Mouse (Mus musculus): ENCODE results near the gene Snx32. TPM values are rescaled to one million over a fixed set of nuclear protein-coding genes. Genes with fewer than 3 reads are reported as not detected.

Gene Snx32
- polyA plus RNA-seq, 1 experiment from 2014 or later = 3.7 TPM

DNA sequence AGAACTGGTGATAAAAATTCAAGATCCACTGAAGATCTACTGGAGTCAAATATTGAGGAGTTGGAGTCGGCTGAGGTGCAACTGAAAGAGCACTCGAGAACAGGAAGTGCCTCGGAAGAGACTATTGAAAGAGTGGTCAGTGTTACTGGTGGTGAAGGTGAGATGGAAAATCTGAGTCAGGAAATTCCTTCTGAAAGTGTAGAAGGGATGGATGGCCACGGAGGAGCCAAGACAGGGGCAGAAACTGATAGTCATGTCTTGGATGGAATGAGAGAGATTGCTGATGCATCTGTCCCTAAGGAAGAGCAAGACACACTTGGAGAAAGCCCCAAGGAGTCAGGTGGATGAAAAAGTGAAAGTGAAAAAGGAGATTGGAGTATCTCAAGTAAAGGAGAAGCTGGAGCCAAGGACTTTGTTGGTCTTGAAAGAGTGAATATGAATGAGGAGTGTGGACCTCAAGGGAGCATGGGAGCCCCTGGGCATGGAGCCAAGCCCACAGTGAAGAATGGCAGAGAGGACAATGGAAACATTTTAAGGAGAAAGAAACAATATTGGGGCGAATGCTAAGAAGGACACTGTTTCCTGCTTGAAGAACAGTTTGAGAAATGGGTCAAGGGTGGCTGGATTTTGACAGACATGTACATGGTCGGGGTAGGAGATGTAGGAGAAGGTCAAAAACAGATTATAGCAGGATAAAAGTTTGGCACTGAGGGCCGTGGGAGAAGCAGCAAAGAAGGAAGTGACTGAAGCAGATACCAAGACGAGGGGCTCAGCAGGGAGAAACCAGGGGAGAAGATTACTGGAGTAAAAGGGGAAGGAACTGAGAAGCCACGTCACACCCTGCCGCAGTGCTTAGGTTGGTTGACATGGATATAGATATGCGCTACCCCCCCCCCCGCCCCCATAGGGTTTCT lies 2.0 kb upstream of the Snx32 start:
- 51% methylated on average over 12 of the region's 12 CpGs for WGBS
- H3K4me3 ChIP-seq (ENCODE audit: low read depth, low read length) = no peak overlapping the region
- no peak for TF ChIP-seq EP300 (IDR thresholded peaks at IDR 0.05)
- TF ChIP-seq CTCF (IDR thresholded peaks at IDR 0.05) = no peak

DNA sequence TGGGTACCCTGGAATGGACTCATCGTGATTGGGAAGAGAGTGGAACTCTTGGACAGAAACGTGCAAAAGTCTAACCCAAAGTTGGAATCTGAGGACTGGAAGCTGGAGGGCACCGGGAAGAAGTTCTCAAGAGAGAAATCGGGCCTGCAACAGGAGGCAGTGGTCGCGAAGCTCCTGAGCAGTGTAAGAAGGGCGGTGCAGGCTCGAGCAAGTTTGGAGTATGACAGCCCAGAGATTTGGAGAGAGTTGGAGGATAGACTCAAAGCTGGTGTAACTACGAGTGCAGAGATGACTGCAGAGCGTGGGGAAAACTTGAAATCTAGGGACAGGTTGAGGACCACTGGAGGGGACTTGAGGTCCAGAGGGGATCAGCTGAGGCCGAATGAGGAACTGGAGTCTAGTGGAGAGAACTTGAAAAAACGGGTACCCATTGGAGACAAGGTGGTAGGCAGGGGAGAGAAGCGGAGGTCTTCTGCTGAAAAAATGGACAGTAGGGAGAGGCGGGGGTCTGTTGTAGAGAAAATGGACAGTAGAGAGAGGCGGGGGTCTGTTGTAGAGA lies 815 bp upstream of the Snx32 start:
- no peaks in the 10 kb centered on the region for H3K27me3 ChIP-seq (replicated peaks; ENCODE audit: insufficient read depth, low read length)
- peak overlapping the region; percentile 34; the same call in 1 of the 2 replicates for H3K27ac ChIP-seq (ENCODE audit: low read length)
- TF ChIP-seq EP300 (IDR thresholded peaks at IDR 0.05) = no peak
- TF ChIP-seq CTCF (IDR thresholded peaks at IDR 0.05) = no peak
- no peaks in the 10 kb centered on the region for H3K36me3 ChIP-seq (ENCODE audit: insufficient read depth, low read length)
- H3K4me3 ChIP-seq (ENCODE audit: low read depth, low read length) = peak overlapping the region; percentile 48
- DNase-seq (ENCODE audit: low spot score) (no peak), ATAC-seq (0 out of 2 replicates have a peak, but pooled peaks have one; percentile 0)
- WGBS = 43% methylated on average over 14 of the region's 15 CpGs
- peak overlapping the region; percentile 80 for H3K4me2 ChIP-seq (replicated peaks; ENCODE audit: low read depth, low read length)
- H3K9me3 ChIP-seq (ENCODE audit: low read length) = no peaks in the 10 kb centered on the region
- 0 out of 2 replicates have a peak, but pooled peaks cover 10% of the 10 kb centered on the region for H3K4me1 ChIP-seq (ENCODE audit: insufficient read depth, low read depth, low read length)
- H3K9ac ChIP-seq (replicated peaks; ENCODE audit: low read depth) = peak overlapping the region; percentile 32; the same call in 1 of the 2 replicates

More for the DNA sequence above, 2.0 kb upstream of the Snx32 start:
- Histone ChIP-seq H3K9ac (replicated peaks; ENCODE audit: low read depth) (no peak overlapping the region), H3K27me3 (replicated peaks; ENCODE audit: insufficient read depth, low read length) (no peaks in the 10 kb centered on the region), H3K4me1 (ENCODE audit: insufficient read depth, low read depth, low read length) (0 out of 2 replicates have a peak, but pooled peaks cover 10% of the 10 kb centered on the region), H3K9me3 (ENCODE audit: low read length) (no peaks in the 10 kb centered on the region), H3K36me3 (ENCODE audit: insufficient read depth, low read length) (no peaks in the 10 kb centered on the region), H3K4me2 (replicated peaks; ENCODE audit: low read depth, low read length) (peak overlapping the region; percentile 27), H3K27ac (ENCODE audit: low read length) (peak overlapping the region; percentile 14; the same call in 1 of the 2 replicates)
- peak; percentile 33 for DNase-seq (ENCODE audit: low spot score)
- no peak for ATAC-seq

DNA sequence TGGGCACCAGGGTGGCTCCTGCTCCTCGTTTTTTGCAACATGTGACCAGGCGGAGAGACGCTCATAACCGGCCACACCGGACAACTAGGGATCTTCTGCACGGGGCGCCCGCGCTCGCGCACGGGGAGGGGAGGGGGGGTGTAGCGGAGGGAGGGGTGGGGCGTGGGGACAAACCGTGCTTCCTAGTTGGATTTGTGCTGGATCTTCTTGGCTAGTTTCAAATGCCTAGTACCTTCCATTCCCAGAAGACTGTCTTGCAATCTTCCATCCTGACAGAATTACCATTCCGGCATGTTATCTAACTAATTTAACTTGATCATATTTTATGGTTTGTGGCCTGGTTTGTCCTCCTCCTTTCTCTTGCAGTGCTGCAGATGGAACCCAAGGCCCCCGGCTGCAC lies 6.7 kb downstream of the Snx32 start, which contains the start of gene 1700020D05Rik:
TSS of gene 1700020D05Rik (minus strand) at position 101 of the 400 bp plus-strand sequence.
- DNase-seq (ENCODE audit: low spot score) (no peak), ATAC-seq (no peak)
- Histone ChIP-seq H3K27me3 (replicated peaks; ENCODE audit: insufficient read depth, low read length) (no peaks in the 10 kb centered on the region), H3K9me3 (ENCODE audit: low read length) (no peaks in the 10 kb centered on the region), H3K36me3 (ENCODE audit: insufficient read depth, low read length) (no peaks in the 10 kb centered on the region), H3K9ac (replicated peaks; ENCODE audit: low read depth) (no peak within 1 kb of the TSS), H3K4me1 (ENCODE audit: insufficient read depth, low read depth, low read length) (no peaks in the 10 kb centered on the region), H3K27ac (ENCODE audit: low read length) (no peak within 1 kb of the TSS), H3K4me3 (ENCODE audit: low read depth, low read length) (no peak within 1 kb of the TSS), H3K4me2 (replicated peaks; ENCODE audit: low read depth, low read length) (no peak within 1 kb of the TSS)
- WGBS = 63% methylated on average over 17 of the region's 17 CpGs
- TF ChIP-seq EP300 (IDR thresholded peaks at IDR 0.05) (no peak), CTCF (IDR thresholded peaks at IDR 0.05) (no peak)

DNA sequence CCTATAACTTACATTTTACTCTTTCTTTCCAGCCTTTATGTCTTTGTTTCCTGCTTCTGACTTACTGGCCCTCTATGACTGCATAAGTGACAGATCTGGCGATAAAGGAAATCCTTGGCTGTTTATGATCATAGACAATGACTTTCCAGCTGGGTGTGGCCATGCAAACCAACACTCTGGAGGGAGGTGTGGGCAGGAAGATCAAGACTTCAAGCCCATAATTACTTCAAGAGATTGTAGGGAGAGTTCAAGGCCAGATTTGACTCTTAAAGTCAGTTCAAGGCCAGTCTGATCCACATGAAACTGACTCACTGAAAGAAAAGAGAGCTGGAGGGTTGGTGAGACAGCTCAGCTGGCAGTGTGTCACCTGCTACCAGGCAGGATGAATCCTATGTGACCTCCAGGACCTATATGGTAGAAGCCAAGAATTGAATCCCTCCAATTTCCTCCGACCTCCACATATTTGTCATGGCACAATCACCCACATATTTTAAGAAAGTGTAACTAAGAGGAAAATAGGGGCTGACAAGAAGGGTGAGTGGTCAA lies 9.9 kb downstream of the Snx32 start:
- peaks cover 13% of the 10 kb centered on the region for H3K36me3 ChIP-seq (ENCODE audit: insufficient read depth, low read length)

DNA sequence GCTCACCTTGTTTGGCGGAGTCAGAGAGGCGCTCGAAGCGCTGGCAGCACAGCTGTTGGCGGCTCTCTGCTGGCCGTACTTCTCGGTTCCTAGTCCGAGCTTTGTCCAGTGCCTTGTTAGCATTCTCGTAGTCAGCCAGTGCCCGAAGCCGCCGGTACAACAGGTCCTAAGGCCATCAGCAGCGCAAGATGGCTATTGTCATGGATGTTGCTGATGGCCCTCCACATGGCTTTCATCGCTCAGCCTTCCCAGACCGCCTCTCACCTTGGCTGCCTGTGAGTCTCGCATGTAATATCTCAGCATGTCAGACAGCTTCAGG lies 14.3 kb downstream of the Snx32 start:
- ATAC-seq = no peak
- DNase-seq (ENCODE audit: low spot score) = no peak
- no peak overlapping the region for H3K9ac ChIP-seq (replicated peaks; ENCODE audit: low read depth)
- H3K4me3 ChIP-seq (ENCODE audit: low read depth, low read length) = no peak overlapping the region
- H3K27ac ChIP-seq (ENCODE audit: low read length) = no peak overlapping the region
- H3K9me3 ChIP-seq (ENCODE audit: low read length) = no peaks in the 10 kb centered on the region
- H3K36me3 ChIP-seq (ENCODE audit: insufficient read depth, low read length) = peaks cover 27% of the 10 kb centered on the region
- H3K4me2 ChIP-seq (replicated peaks; ENCODE audit: low read depth, low read length) = no peak overlapping the region
- H3K27me3 ChIP-seq (replicated peaks; ENCODE audit: insufficient read depth, low read length) = no peaks in the 10 kb centered on the region
- 79% methylated on average over 16 of the region's 16 CpGs for WGBS
- H3K4me1 ChIP-seq (ENCODE audit: insufficient read depth, low read depth, low read length) = peaks cover 3% of the 10 kb centered on the region; the same call in 1 of the 2 replicates
- TF ChIP-seq EP300 (IDR thresholded peaks at IDR 0.05) (no peak), CTCF (IDR thresholded peaks at IDR 0.05) (no peak)

More for the DNA sequence above, 9.9 kb downstream of the Snx32 start:
- no peak overlapping the region for H3K4me2 ChIP-seq (replicated peaks; ENCODE audit: low read depth, low read length)
- H3K27me3 ChIP-seq (replicated peaks; ENCODE audit: insufficient read depth, low read length) = no peaks in the 10 kb centered on the region
- ATAC-seq = no peak
- no peak for DNase-seq (ENCODE audit: low spot score)
- no peak for TF ChIP-seq EP300 (IDR thresholded peaks at IDR 0.05)
- TF ChIP-seq CTCF (IDR thresholded peaks at IDR 0.05) = no peak
- 66% methylated on average over 2 of the region's 2 CpGs for WGBS
- no peak overlapping the region for H3K4me3 ChIP-seq (ENCODE audit: low read depth, low read length)
- H3K27ac ChIP-seq (ENCODE audit: low read length) = no peak overlapping the region
- no peak overlapping the region for H3K9ac ChIP-seq (replicated peaks; ENCODE audit: low read depth)
- H3K4me1 ChIP-seq (ENCODE audit: insufficient read depth, low read depth, low read length) = no peaks in the 10 kb centered on the region
- no peaks in the 10 kb centered on the region for H3K9me3 ChIP-seq (ENCODE audit: low read length)
